ENCODE assay signal across 29 mouse cellular contexts in the genomic region with DNA sequence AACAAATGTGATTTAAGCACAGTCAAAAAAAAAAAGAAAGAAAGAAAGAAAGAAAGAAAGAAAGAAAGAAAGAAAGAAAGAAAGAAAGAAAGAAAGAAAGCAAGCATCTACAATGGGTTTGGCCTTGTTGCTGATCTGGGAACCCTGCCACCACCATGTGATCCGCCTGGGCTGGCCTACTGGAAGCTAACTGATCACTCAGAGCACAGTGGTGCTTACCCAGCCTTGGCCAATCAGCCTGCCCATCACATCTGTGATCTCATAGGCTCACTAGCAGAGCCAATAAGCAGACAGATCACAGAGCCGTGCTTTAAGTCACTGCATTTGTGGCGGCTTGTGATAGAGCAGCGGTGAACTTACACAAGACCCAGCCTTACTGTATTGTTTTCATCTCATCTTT. TPM values are rescaled to one million over a fixed set of nuclear protein-coding genes. Genes with fewer than 3 reads are reported as not detected.
A peak's percentile ranks its signal among the peaks of the same experiment; 100 is the strongest.
DNase-seq lines count a peak whose midpoint lies in the region; ATAC-seq and TF ChIP-seq lines count a peak whose summit lies in the region.
"Had no signal": no experiment of that assay in that cellular context is flagged by ENCODE, and none has a peak within 500 bp of the region (broad histone marks: within the 10 kb centered on the region; RNA-seq: fewer than 3 reads in every experiment).

No protein-coding gene starts in this region.

- no peak overlapping the region for H3K4me2 ChIP-seq in forebrain, postnatal 0 days (ENCODE audit: low read depth)
- H3K4me2 ChIP-seq in forebrain, embryonic 11.5 days (ENCODE audit: low read depth, low read length, severe bottlenecking), result no peak overlapping the region
- H3K4me2 ChIP-seq in kidney, embryonic 14.5 days (replicated peaks; ENCODE audit: low read depth, low read length), result no peak overlapping the region
- H3K4me2 ChIP-seq: heart, embryonic 13.5 days; limb, embryonic 12.5 days; liver, embryonic 15.5 days; lung, embryonic 14.5 days; neural tube, embryonic 12.5 days had no signal

- no peaks in the 10 kb centered on the region for H3K36me3 ChIP-seq in forebrain, postnatal 0 days (ENCODE audit: insufficient read depth)
- H3K36me3 ChIP-seq in forebrain, embryonic 11.5 days (ENCODE audit: control insufficient read depth, insufficient read depth, low read length), result no peaks in the 10 kb centered on the region
- H3K36me3 ChIP-seq in kidney, embryonic 14.5 days (ENCODE audit: control insufficient read depth, insufficient read depth, low read length), result no peaks in the 10 kb centered on the region
- H3K36me3 ChIP-seq: heart, embryonic 13.5 days; hindbrain, embryonic 10.5 days; limb, embryonic 12.5 days; liver, embryonic 15.5 days; midbrain, embryonic 10.5 days; neural tube, embryonic 12.5 days had no signal

- WGBS in forebrain, postnatal 0 days, result 87% methylated on average over 4 of the region's 4 CpGs
- WGBS in forebrain, embryonic 11.5 days, result 97% methylated on average over 4 of the region's 4 CpGs
- 96% methylated on average over 4 of the region's 4 CpGs for WGBS in kidney, embryonic 14.5 days

- H3K9ac ChIP-seq in forebrain, postnatal 0 days, result no peak overlapping the region
- no peak overlapping the region for H3K9ac ChIP-seq in forebrain, embryonic 11.5 days (ENCODE audit: low read length)
- no peak overlapping the region for H3K9ac ChIP-seq in kidney, embryonic 14.5 days (ENCODE audit: low read depth, low read length)
- H3K9ac ChIP-seq: heart, embryonic 13.5 days; limb, embryonic 12.5 days; liver, embryonic 15.5 days; lung, embryonic 14.5 days; neural tube, embryonic 12.5 days had no signal

- no peaks in the 10 kb centered on the region; the same call in 1 of the 2 replicates for H3K27me3 ChIP-seq in forebrain, postnatal 0 days (ENCODE audit: insufficient read depth, low read length)
- H3K27me3 ChIP-seq in forebrain, embryonic 11.5 days (ENCODE audit: control insufficient read depth, insufficient read depth, low read length), result peaks cover 6% of the 10 kb centered on the region; the same call in 1 of the 2 replicates
- H3K27me3 ChIP-seq in kidney, embryonic 14.5 days (ENCODE audit: control insufficient read depth, insufficient read depth, low read length), result no peaks in the 10 kb centered on the region
- H3K27me3 ChIP-seq: limb, embryonic 12.5 days; liver, embryonic 15.5 days; neural tube, embryonic 12.5 days had no signal

- no peak for TF ChIP-seq CTCF in forebrain, postnatal 0 days (IDR thresholded peaks at IDR 0.05; ENCODE audit: low read depth)

- no peak for DNase-seq in forebrain, postnatal 0 days
- no peak for DNase-seq in forebrain, embryonic 11.5 days (ENCODE audit: low spot score)
- DNase-seq in kidney, postnatal 25 days, result peak; percentile 45 to 55
- peak; percentile 56 for DNase-seq in R1 (ENCODE audit: low read depth, low spot score)
- peak; percentile 58 for DNase-seq in adrenal gland, postnatal 25 days
- DNase-seq in c-Kit-positive CD71-positive TER-119-positive erythroid progenitor cells, embryonic 14.5 days (ENCODE audit: low spot score), result no peak
- no peak for DNase-seq in cerebellum, postnatal 10 days
- DNase-seq: cerebellum, postnatal 25 days; heart, adult 2 months; heart, postnatal 14 days; kidney, postnatal 10 days; lung, embryonic 14.5 days; lung, postnatal 14 days; right cerebral cortex, adult 18-20 months; right cerebral cortex, postnatal 4 days; thymus, postnatal 4 days had no signal

- 0 out of 2 replicates have a peak, but pooled peaks cover under 1% of the 10 kb centered on the region for H3K9me3 ChIP-seq in forebrain, postnatal 0 days (ENCODE audit: low read length)
- H3K9me3 ChIP-seq in forebrain, embryonic 11.5 days (ENCODE audit: control insufficient read depth, low read length), result peaks cover 3% of the 10 kb centered on the region; the same call in 1 of the 2 replicates
- peaks cover 4% of the 10 kb centered on the region; the same call in 1 of the 2 replicates for H3K9me3 ChIP-seq in kidney, embryonic 14.5 days (ENCODE audit: control insufficient read depth, low read length)
- H3K9me3 ChIP-seq: limb, embryonic 12.5 days; liver, embryonic 15.5 days had no signal

- no peaks in the 10 kb centered on the region for H3K4me1 ChIP-seq in forebrain, postnatal 0 days (ENCODE audit: insufficient read depth)
- H3K4me1 ChIP-seq in forebrain, embryonic 11.5 days (replicated peaks; ENCODE audit: control insufficient read depth, insufficient read depth, low read length), result peaks cover 3% of the 10 kb centered on the region
- no peaks in the 10 kb centered on the region for H3K4me1 ChIP-seq in kidney, embryonic 14.5 days (ENCODE audit: control insufficient read depth, insufficient read depth, low read length)
- H3K4me1 ChIP-seq: liver, embryonic 15.5 days had no signal

- peak; percentile 38; the same call in 1 of the 2 replicates for ATAC-seq in forebrain, postnatal 0 days
- ATAC-seq in forebrain, embryonic 11.5 days (replicated peaks; ENCODE audit: low FRiP score), result no peak
- ATAC-seq in kidney, embryonic 14.5 days (ENCODE audit: low FRiP score, low TSS enrichment), result no peak
- ATAC-seq: CD4-positive, CD25-positive, alpha-beta regulatory T cell, adult 4 months; forebrain, embryonic 14.5 days; intestine, embryonic 16.5 days; midbrain, embryonic 16.5 days had no signal

- H3K27ac ChIP-seq in forebrain, postnatal 0 days (ENCODE audit: low read depth, low read length), result no peak overlapping the region
- H3K27ac ChIP-seq in forebrain, embryonic 11.5 days (ENCODE audit: low read depth, low read length), result no peak overlapping the region
- no peak overlapping the region for H3K27ac ChIP-seq in kidney, embryonic 14.5 days (ENCODE audit: low read depth, low read length)
- H3K27ac ChIP-seq: heart, adult 2 months; heart, embryonic 13.5 days; hindbrain, embryonic 10.5 days; left cerebral cortex, adult 2 months; limb, embryonic 12.5 days; liver, embryonic 15.5 days; midbrain, embryonic 10.5 days; neural tube, embryonic 12.5 days had no signal

- no peak overlapping the region for H3K4me3 ChIP-seq in forebrain, postnatal 0 days (ENCODE audit: low read depth, low read length)
- H3K4me3 ChIP-seq in forebrain, embryonic 11.5 days (ENCODE audit: low read depth, low read length), result no peak overlapping the region
- no peak overlapping the region for H3K4me3 ChIP-seq in kidney, embryonic 14.5 days (ENCODE audit: low read length)
- H3K4me3 ChIP-seq: heart, adult 2 months; heart, embryonic 13.5 days; hindbrain, embryonic 10.5 days; left cerebral cortex, adult 2 months; limb, embryonic 12.5 days; liver, embryonic 15.5 days; midbrain, embryonic 10.5 days; myocyte; neural tube, embryonic 12.5 days had no signal

RNA-seq across cellular contexts. Expression of a gene that starts 10.4 kb away (rescaled TPM):
- total RNA-seq in forebrain, postnatal 0 days (2014; rRNA removed), result 12.0 and 15.5 TPM in 2 replicates
- 6.7 and 9.1 TPM in 2 replicates for polyA plus RNA-seq in forebrain, postnatal 0 days (2015; fragmentation: Nextera tagmentation; extraction: Ambion mirVana)
- 7.3 and 7.7 TPM in 2 replicates for polyA plus RNA-seq in forebrain, embryonic 11.5 days (2014; fragmentation: Nextera tagmentation; extraction: Ambion mirVana)
- polyA plus RNA-seq in kidney, embryonic 14.5 days (2014; fragmentation: Nextera tagmentation; extraction: Ambion mirVana), result 9.8 and 12.3 TPM in 2 replicates
- 30.1 and 34.5 TPM in 2 replicates for total RNA-seq in adrenal gland, postnatal 25 days (2021)

Comparison
In these comparisons a context has a peak if more than half of its experiments do, and no peak if none do; other contexts are left out.
1. DNase-seq: peak in kidney, postnatal 25 days (2 of 2), R1 (single experiment) and adrenal gland, postnatal 25 days (single experiment); none in forebrain, postnatal 0 days (single experiment), forebrain, embryonic 11.5 days (single experiment), c-Kit-positive CD71-positive TER-119-positive erythroid progenitor cells, embryonic 14.5 days (single experiment) and cerebellum, postnatal 10 days (0 of 2).